Mouse (Mus musculus): ENCODE results near the gene Ppp4c. TPM values are rescaled to one million over a fixed set of nuclear protein-coding genes. Genes with fewer than 3 reads are reported as not detected.

Gene Ppp4c
- polyA plus RNA-seq, 1 experiment from 2014 or later: 181 TPM

Other genes with a start within 250 kb of the Ppp4c start
- gene Eif3c, start 226.1 kb downstream of the Ppp4c start, polyA plus RNA-seq (2016; fragmentation: Nextera tagmentation; extraction: Ambion mirVana): 148 and 151 TPM in 2 replicates
- gene Apobr, start 207.6 kb downstream of the Ppp4c start, polyA plus RNA-seq (2016; fragmentation: Nextera tagmentation; extraction: Ambion mirVana): 0.27 and 0.40 TPM in 2 replicates
- gene Cln3, start 206.7 kb downstream of the Ppp4c start, polyA plus RNA-seq (2016; fragmentation: Nextera tagmentation; extraction: Ambion mirVana): 20.0 and 24.5 TPM in 2 replicates
- not detected in 2 replicates for gene Il27, start 197.6 kb downstream of the Ppp4c start, polyA plus RNA-seq (2016; fragmentation: Nextera tagmentation; extraction: Ambion mirVana)
- gene Nupr1, start 161.6 kb downstream of the Ppp4c start, polyA plus RNA-seq (2016; fragmentation: Nextera tagmentation; extraction: Ambion mirVana): 3.1 and 3.6 TPM in 2 replicates
- 26.9 and 27.2 TPM in 2 replicates for gene Sgf29, start 143.2 kb downstream of the Ppp4c start, polyA plus RNA-seq (2016; fragmentation: Nextera tagmentation; extraction: Ambion mirVana)
- 3.7 TPM in 2 replicates for gene Sult1a1, start 116.1 kb downstream of the Ppp4c start, polyA plus RNA-seq (2016; fragmentation: Nextera tagmentation; extraction: Ambion mirVana)
- 102 and 120 TPM in 2 replicates for gene Bola2, start 97.1 kb downstream of the Ppp4c start, polyA plus RNA-seq (2016; fragmentation: Nextera tagmentation; extraction: Ambion mirVana)
- 6.9 and 7.5 TPM in 2 replicates for gene Slx1b, start 96.7 kb downstream of the Ppp4c start, polyA plus RNA-seq (2016; fragmentation: Nextera tagmentation; extraction: Ambion mirVana)
- gene Coro1a, start 84.7 kb downstream of the Ppp4c start, polyA plus RNA-seq (2016; fragmentation: Nextera tagmentation; extraction: Ambion mirVana): 9.2 and 9.8 TPM in 2 replicates
- 57.8 and 58.7 TPM in 2 replicates for gene Mapk3, start 32.9 kb downstream of the Ppp4c start, polyA plus RNA-seq (2016; fragmentation: Nextera tagmentation; extraction: Ambion mirVana)
- 0.87 and 1.8 TPM in 2 replicates for gene Gdpd3, start 26.2 kb downstream of the Ppp4c start, polyA plus RNA-seq (2016; fragmentation: Nextera tagmentation; extraction: Ambion mirVana)
- gene Ypel3, start 15.5 kb downstream of the Ppp4c start, polyA plus RNA-seq (2016; fragmentation: Nextera tagmentation; extraction: Ambion mirVana): 74.8 and 78.7 TPM in 2 replicates
- 0.27 and 0.33 TPM in 2 replicates for gene Tbx6, start 11.0 kb downstream of the Ppp4c start, polyA plus RNA-seq (2016; fragmentation: Nextera tagmentation; extraction: Ambion mirVana)
- 0.17 and 0.45 TPM in 2 replicates for gene Fam57b, start 5.2 kb upstream of the Ppp4c start, polyA plus RNA-seq (2016; fragmentation: Nextera tagmentation; extraction: Ambion mirVana)
- gene 4930451I11Rik, start 39.1 kb upstream of the Ppp4c start, polyA plus RNA-seq (2016; fragmentation: Nextera tagmentation; extraction: Ambion mirVana): not detected in 2 replicates
- gene Doc2a, start 54.9 kb upstream of the Ppp4c start, polyA plus RNA-seq (2016; fragmentation: Nextera tagmentation; extraction: Ambion mirVana): not detected in 2 replicates
- gene Hirip3, start 69.5 kb upstream of the Ppp4c start, polyA plus RNA-seq (2016; fragmentation: Nextera tagmentation; extraction: Ambion mirVana): 18.0 and 22.5 TPM in 2 replicates
- gene Ino80e, start 69.9 kb upstream of the Ppp4c start, polyA plus RNA-seq (2016; fragmentation: Nextera tagmentation; extraction: Ambion mirVana): 62.9 and 66.8 TPM in 2 replicates
- gene Taok2, start 92.2 kb upstream of the Ppp4c start, polyA plus RNA-seq (2016; fragmentation: Nextera tagmentation; extraction: Ambion mirVana): 40.8 and 42.5 TPM in 2 replicates
- gene Tmem219, start 130.4 kb upstream of the Ppp4c start, polyA plus RNA-seq (2016; fragmentation: Nextera tagmentation; extraction: Ambion mirVana): 17.6 and 19.9 TPM in 2 replicates
- 16.1 and 17.3 TPM in 2 replicates for gene Kctd13, start 136.4 kb upstream of the Ppp4c start, polyA plus RNA-seq (2016; fragmentation: Nextera tagmentation; extraction: Ambion mirVana)
- not detected in 2 replicates for gene Asphd1, start 157.1 kb upstream of the Ppp4c start, polyA plus RNA-seq (2016; fragmentation: Nextera tagmentation; extraction: Ambion mirVana)
- gene Sez6l2, start 158.1 kb upstream of the Ppp4c start, polyA plus RNA-seq (2016; fragmentation: Nextera tagmentation; extraction: Ambion mirVana): 0.11 TPM in 1 of 2 replicates, not detected in the other
- 70.2 and 75.5 TPM in 2 replicates for gene Cdipt, start 183.4 kb upstream of the Ppp4c start, polyA plus RNA-seq (2016; fragmentation: Nextera tagmentation; extraction: Ambion mirVana)
- 0.70 and 1.3 TPM in 2 replicates for gene Cdiptos, start 183.6 kb upstream of the Ppp4c start, polyA plus RNA-seq (2016; fragmentation: Nextera tagmentation; extraction: Ambion mirVana)
- 12.0 TPM in 2 replicates for gene Mvp, start 222.1 kb upstream of the Ppp4c start, polyA plus RNA-seq (2016; fragmentation: Nextera tagmentation; extraction: Ambion mirVana)
- gene Pagr1b, start 224.0 kb upstream of the Ppp4c start, polyA plus RNA-seq (2016; fragmentation: Nextera tagmentation; extraction: Ambion mirVana): not detected in 2 replicates
- 19.3 and 31.4 TPM in 2 replicates for gene Pagr1a, start 224.9 kb upstream of the Ppp4c start, polyA plus RNA-seq (2016; fragmentation: Nextera tagmentation; extraction: Ambion mirVana)
- gene Gm42742, start 228.6 kb upstream of the Ppp4c start, polyA plus RNA-seq (2016; fragmentation: Nextera tagmentation; extraction: Ambion mirVana): 50.8 and 60.9 TPM in 2 replicates
- 1.9 and 3.3 TPM in 2 replicates for gene Prrt2, start 228.7 kb upstream of the Ppp4c start, polyA plus RNA-seq (2016; fragmentation: Nextera tagmentation; extraction: Ambion mirVana)
- 59.8 and 60.4 TPM in 2 replicates for gene Maz, start 234.5 kb upstream of the Ppp4c start, polyA plus RNA-seq (2016; fragmentation: Nextera tagmentation; extraction: Ambion mirVana)
- 80.9 and 85.5 TPM in 2 replicates for gene Kif22, start 250.0 kb upstream of the Ppp4c start, polyA plus RNA-seq (2016; fragmentation: Nextera tagmentation; extraction: Ambion mirVana)

All from heart, embryonic 12.5 days (tissue).